In genomic region chr5:5092736-5093135, GRCm38 (mm10) we compare ENCODE assay signal across 15 mouse cellular contexts.
DNase-seq lines count a peak whose midpoint lies in the region; ATAC-seq and TF ChIP-seq lines count a peak whose summit lies in the region.
"Had no signal": no experiment of that assay in that cellular context is flagged by ENCODE, and none has a peak within 500 bp of the region (broad histone marks: within the 10 kb centered on the region; RNA-seq: fewer than 3 reads in every experiment).

No protein-coding gene starts in this region.

- ATAC-seq in cerebellum, adult (ENCODE audit: insufficient number of reproducible peaks, low FRiP score, low TSS enrichment) = 0 out of 2 replicates have a peak, but pooled peaks have one; percentile 26
- no peak for ATAC-seq in kidney, postnatal 0 days (replicated peaks; ENCODE audit: low FRiP score, low read depth)
- no peak for ATAC-seq in kidney, embryonic 16.5 days (ENCODE audit: low FRiP score, low TSS enrichment)
- ATAC-seq: Patski had no signal

- no peak overlapping the region for H3K9ac ChIP-seq in kidney, postnatal 0 days (ENCODE audit: low read depth, low read length)
- H3K9ac ChIP-seq in kidney, embryonic 16.5 days (replicated peaks; ENCODE audit: low read length) = no peak overlapping the region
- H3K9ac ChIP-seq: stomach, embryonic 15.5 days had no signal

- TF ChIP-seq CTCF in kidney, postnatal 0 days (IDR thresholded peaks at IDR 0.05; ENCODE audit: low read depth) = no peak

- WGBS in kidney, postnatal 0 days = 58% methylated on average over 7 of the region's 7 CpGs
- WGBS in kidney, embryonic 16.5 days = 52% methylated on average over 7 of the region's 7 CpGs

- no peaks in the 10 kb centered on the region for H3K9me3 ChIP-seq in kidney, postnatal 0 days (replicated peaks; ENCODE audit: low read length)
- no peaks in the 10 kb centered on the region for H3K9me3 ChIP-seq in kidney, embryonic 16.5 days (ENCODE audit: low read length)
- H3K9me3 ChIP-seq: heart, embryonic 10.5 days; stomach, embryonic 15.5 days had no signal

- H3K4me2 ChIP-seq in kidney, postnatal 0 days (ENCODE audit: low read length) = no peak overlapping the region
- no peak overlapping the region for H3K4me2 ChIP-seq in kidney, embryonic 16.5 days (replicated peaks; ENCODE audit: low read depth, low read length)
- H3K4me2 ChIP-seq: liver, embryonic 11.5 days; stomach, embryonic 15.5 days had no signal

- no peak for DNase-seq in cerebellum, adult 9-10 months
- DNase-seq in kidney, postnatal 0 days (ENCODE audit: low spot score) = peak; percentile 31
- peak; percentile 50 to 65 for DNase-seq in right cerebral cortex, adult 2 months (ENCODE audit: low spot score in 2 of 2)
- no peak for DNase-seq in right cerebral cortex, postnatal 4 days
- DNase-seq in spleen, postnatal 36 days (ENCODE audit: low spot score in 2 of 2) = no peak
- DNase-seq in heart, postnatal 4 days = no peak
- DNase-seq: gastrocnemius, adult 2 months; kidney, adult 8-10 months had no signal

- no peak overlapping the region for H3K4me3 ChIP-seq in kidney, postnatal 0 days (replicated peaks; ENCODE audit: low read depth, low read length)
- H3K4me3 ChIP-seq in kidney, embryonic 16.5 days (ENCODE audit: low read length) = no peak overlapping the region
- H3K4me3 ChIP-seq: gastrocnemius, adult 2 months; heart, embryonic 10.5 days; left cerebral cortex, adult 2 months; stomach, embryonic 15.5 days had no signal

- H3K36me3 ChIP-seq in kidney, postnatal 0 days (ENCODE audit: insufficient read depth, low read length) = no peaks in the 10 kb centered on the region
- H3K36me3 ChIP-seq in kidney, embryonic 16.5 days (ENCODE audit: insufficient read depth, low read length) = no peaks in the 10 kb centered on the region
- H3K36me3 ChIP-seq: heart, embryonic 10.5 days; stomach, embryonic 15.5 days had no signal

- no peaks in the 10 kb centered on the region for H3K4me1 ChIP-seq in kidney, postnatal 0 days (replicated peaks; ENCODE audit: insufficient read depth, low read length)
- H3K4me1 ChIP-seq in kidney, embryonic 16.5 days (ENCODE audit: insufficient read depth, low read length) = no peaks in the 10 kb centered on the region
- H3K4me1 ChIP-seq: stomach, embryonic 15.5 days had no signal

- no peaks in the 10 kb centered on the region for H3K27me3 ChIP-seq in kidney, postnatal 0 days (ENCODE audit: insufficient read depth, low read length)
- H3K27me3 ChIP-seq in kidney, embryonic 16.5 days (ENCODE audit: insufficient read depth, low read length) = no peaks in the 10 kb centered on the region
- H3K27me3 ChIP-seq: Patski; stomach, embryonic 15.5 days had no signal

- no peak overlapping the region for H3K27ac ChIP-seq in kidney, postnatal 0 days
- H3K27ac ChIP-seq in kidney, embryonic 16.5 days (ENCODE audit: low read length) = no peak overlapping the region
- H3K27ac ChIP-seq: gastrocnemius, adult 2 months; heart, embryonic 10.5 days; left cerebral cortex, adult 2 months; stomach, embryonic 15.5 days had no signal

Comparison
In these comparisons a context has a peak if more than half of its experiments do, and no peak if none do; other contexts are left out.
1. DNase-seq: peak in kidney, postnatal 0 days (single experiment) and right cerebral cortex, adult 2 months (2 of 2); none in cerebellum, adult 9-10 months (single experiment), right cerebral cortex, postnatal 4 days (single experiment), spleen, postnatal 36 days (0 of 2) and heart, postnatal 4 days (single experiment).